Mouse (Mus musculus): ENCODE measurements around the gene Srpk2. TPM values are rescaled to one million over a fixed set of nuclear protein-coding genes. Genes with fewer than 3 reads are reported as not detected.
A peak's percentile ranks its signal among the peaks of the same experiment; 100 is the strongest.
"Not testable (repeated sequence)": the region's sequence is repeated elsewhere in the genome, so short reads cannot be mapped to it uniquely, and the experiment has no call there.

Srpk2 gene
- total RNA-seq, 2 experiments from 2014 or later = 47.2 to 60.2 TPM

GRCm38 (mm10) chr5:23616270-23617103, 67.9 kb downstream of the Srpk2 start:
- ATAC-seq (replicated peaks; ENCODE audit: poor library complexity, severe bottlenecking) = peak; percentile 81

DNA sequence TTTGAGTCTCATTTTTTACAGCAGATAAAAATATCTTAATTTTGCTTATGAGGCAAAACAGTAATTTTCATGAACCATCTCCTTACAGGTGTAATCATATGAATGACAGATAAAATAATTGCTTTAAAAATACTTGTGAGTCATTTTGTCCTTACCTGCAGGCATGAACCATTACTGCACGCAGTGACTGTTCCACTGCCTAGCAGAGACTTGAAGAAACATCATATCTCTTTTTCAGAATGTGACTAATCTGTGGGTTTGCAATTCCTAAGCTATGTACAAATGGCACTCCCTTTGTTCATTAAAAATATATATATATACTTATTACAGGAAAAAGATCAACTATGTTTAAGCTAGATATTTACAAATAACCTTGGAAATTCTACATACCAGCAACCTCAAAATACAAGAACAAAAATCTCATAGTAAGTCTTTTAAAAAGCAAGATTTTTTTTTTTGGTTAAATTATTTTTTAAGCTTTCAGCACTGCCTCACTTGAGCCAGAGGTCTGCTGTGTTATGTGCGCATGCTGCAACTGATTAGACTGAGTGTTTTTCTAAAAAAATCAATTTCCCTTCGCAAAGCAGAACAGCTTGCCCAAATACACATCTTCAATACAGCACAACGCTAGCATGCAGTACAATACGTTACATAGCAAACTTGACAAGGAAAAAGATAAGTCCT, 68.7 kb downstream of the Srpk2 start:
- no peak for ATAC-seq (replicated peaks; ENCODE audit: poor library complexity, severe bottlenecking)

GRCm38 (mm10) chr5:23612856-23613255, 71.6 kb downstream of the Srpk2 start:
- peak; percentile 86 for ATAC-seq (replicated peaks; ENCODE audit: poor library complexity, severe bottlenecking)

DNA sequence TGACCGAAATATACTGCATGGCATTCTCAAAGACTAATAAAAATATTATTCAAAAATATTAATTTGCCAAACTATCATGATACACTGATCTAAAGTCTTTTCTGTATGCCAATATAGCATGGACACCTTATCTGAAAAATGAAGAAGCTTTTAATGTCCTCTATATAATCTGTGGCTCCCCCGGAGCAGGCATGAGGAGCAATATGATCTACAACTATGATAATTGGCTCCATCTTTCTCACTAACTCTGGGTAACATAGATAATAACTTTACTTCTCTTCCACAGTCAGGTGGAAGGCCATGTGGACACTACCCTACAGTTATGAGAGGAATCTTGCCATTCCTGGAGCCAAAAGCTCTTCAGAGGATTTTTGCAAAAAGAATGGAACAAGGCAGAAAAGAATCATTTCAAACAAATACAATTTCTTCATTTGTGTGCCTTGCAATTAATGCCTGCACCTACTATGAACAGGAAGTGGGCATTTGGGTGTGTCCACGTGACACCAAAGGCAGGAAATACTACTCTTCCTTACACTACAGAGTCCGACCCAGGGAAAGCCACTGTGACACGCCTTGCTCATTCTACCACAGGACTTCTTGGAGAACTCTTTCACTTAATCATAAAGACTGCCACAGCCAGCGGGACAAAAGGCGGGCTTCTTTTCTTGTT, 80.2 kb downstream of the Srpk2 start:
- ATAC-seq (replicated peaks; ENCODE audit: poor library complexity, severe bottlenecking) = peak; percentile 90

DNA sequence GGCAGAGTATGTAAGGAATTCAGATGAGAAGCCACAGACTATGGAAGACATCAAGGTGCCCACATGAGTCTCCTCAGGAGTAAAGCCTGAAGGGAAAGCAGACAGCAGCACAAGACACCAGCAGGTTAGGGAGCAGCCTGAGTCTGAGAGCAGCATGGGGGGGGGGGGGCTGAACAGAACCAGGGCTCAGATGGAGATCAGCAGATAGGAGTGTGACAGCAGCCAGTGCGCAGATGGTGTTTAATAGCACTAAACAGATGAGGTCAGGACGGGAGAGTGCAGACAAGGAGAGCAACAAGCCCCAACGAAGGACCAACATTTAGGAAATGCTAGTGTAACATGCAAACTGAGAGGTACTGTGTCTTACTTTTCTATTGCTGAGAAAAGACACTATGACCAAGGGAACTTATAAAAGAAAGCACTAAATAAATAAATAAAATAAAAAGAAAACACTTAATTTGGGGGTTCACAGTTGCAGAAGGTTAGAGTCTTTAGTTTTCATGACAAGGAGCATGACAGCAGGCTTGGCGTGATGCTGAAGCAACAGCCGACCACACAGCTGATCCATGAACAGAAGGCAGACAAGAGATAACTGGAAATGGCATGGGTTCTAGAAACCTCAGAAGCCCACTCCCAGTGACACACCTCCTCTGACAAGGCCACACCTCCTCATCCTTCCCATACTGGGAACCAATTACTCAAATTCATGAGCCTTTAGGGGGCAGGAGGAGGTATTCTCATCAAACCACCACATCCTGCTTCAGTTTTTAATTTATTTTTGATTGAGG, 84.5 kb downstream of the Srpk2 start:
- no peak for ATAC-seq (replicated peaks; ENCODE audit: poor library complexity, severe bottlenecking)

GRCm38 (mm10) chr5:23599171-23599570, 85.2 kb downstream of the Srpk2 start:
- no peak for ATAC-seq (replicated peaks; ENCODE audit: poor library complexity, severe bottlenecking)

DNA sequence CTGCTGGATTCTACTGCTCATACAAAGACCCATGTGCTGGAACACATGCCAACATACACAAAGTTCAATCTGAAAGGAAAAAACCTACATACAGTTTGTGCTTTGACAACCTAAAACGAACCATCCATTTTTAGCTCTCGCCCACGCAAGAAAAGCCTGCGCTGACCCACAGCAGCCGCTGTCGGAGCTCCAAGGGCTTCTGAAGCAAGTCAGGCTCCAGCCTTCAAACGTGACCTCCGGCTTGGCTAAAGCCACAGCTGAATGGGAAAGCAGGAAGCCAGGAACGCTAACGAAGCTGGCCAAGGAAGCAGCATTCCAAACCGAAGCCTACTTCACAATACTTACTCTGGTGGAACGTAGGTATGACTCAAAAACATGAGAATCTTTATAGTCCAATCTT, 85.9 kb downstream of the Srpk2 start:
- ATAC-seq (replicated peaks; ENCODE audit: poor library complexity, severe bottlenecking) = no peak

DNA sequence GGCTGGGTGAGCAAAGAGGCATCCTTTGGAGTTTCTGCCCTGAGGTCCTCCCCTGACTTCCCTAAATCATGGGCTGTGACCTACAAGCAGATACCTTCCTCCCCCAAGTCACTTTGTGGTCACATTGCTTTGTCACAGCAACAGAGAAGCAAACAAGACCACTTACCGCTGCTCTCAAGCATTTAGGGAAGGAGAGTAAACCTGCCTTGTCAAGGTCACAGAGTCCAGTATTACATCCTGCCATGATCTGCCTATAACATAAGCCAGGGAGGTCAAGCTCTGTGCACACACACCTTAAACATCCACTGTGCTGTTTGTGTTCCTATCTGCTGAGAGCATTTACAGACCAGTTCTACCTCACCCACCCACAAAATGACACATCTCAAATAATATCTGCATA, 86.4 kb downstream of the Srpk2 start:
- peak; percentile 99 for ATAC-seq (replicated peaks; ENCODE audit: poor library complexity, severe bottlenecking)

GRCm38 (mm10) chr5:23597260-23597864, 87.1 kb downstream of the Srpk2 start:
- ATAC-seq (replicated peaks; ENCODE audit: poor library complexity, severe bottlenecking) = no peak

- ATAC-seq (replicated peaks; ENCODE audit: poor library complexity, severe bottlenecking) = peak; percentile 59
Measured at GRCm38 (mm10) chr5:23596326-23596965, 88.0 kb downstream of the Srpk2 start.

- not testable (repeated sequence) for ATAC-seq (replicated peaks; ENCODE audit: poor library complexity, severe bottlenecking)
Measured at GRCm38 (mm10) chr5:23590298-23590697, 94.1 kb downstream of the Srpk2 start.

- ATAC-seq (replicated peaks; ENCODE audit: poor library complexity, severe bottlenecking) = no peak
Measured at GRCm38 (mm10) chr5:23587614-23588013, 96.8 kb downstream of the Srpk2 start.

DNA sequence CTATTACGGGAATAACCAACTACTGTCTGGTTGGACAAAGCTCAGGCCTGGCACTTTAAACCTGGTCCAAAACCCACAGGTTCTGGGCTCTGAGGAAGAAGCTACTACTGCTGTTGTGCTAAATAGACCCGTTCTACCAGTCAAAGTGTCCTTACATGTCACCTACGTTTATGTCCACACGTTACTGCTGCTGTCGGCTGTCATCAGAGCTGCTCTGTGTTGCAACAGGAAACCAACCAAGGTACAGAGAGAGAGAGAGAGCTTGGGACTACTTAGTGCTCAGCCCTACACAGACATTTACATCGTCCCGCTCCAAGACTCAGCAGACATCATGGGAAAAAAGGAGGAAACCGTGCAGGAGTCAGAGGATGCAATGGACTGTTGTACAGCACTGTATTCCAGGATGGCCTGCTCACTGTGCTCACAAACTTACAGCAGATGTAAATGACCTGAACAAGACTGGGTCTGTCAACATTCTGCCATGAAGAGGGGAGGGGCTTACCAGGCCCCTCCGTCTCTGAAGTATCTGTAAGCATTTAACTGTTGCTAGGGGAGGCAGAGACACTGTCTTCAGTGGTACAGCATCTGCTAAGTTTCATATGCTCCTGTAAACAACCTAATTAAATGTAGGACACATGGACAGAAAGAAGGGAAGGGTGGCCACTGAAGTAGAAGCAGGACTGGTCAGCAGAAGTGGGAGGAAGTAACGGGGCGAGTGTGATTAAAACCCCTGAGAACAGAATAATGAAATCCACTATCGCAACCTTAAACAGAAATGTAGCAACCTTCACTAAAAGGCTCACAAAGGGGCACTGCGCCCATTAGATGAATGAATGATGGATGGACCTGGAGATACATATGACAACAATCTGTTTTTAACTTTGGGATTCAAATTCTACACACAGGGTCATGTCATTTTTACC, 97.6 kb downstream of the Srpk2 start:
- peak; percentile 97 for ATAC-seq (replicated peaks; ENCODE audit: poor library complexity, severe bottlenecking)

- ATAC-seq (replicated peaks; ENCODE audit: poor library complexity, severe bottlenecking) = no peak
Measured at GRCm38 (mm10) chr5:23581484-23582060, 102.8 kb downstream of the Srpk2 start.

DNA sequence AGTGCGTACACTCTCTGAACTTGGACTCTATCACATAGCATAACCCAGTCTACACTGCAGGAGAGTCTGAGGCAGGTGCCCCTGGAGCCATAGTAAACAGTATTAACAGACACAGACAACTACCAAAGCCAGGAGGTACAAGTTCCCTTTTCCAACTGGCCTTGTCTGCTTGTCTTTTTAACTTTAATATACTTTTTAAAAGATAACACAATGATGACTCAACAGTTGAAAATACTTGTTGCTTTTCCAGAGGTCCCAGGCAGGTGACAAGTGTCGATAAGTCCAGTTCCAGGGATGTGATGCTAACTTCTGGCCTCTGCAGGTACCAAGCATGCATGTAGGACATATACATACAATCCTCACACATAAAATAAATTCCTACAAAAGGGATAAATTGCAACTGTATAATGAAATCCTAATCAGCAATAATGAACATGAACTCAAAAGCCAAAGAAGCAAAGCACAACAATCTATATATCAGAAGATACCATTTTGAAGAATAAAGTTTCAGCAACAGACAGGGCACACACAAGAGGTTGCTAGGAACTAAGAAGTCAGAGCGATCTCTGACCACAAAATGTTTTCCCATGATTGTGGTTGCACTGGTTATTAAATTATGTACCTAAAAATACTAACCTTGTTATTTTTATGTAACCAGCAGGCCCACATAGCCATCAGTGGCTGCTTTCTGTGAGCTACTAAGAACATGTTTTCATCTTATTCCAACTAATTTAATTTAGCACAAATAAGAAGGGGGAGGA, 105.1 kb downstream of the Srpk2 start:
- 0 out of 2 replicates have a peak, but pooled peaks have one; percentile 20 for ATAC-seq (replicated peaks; ENCODE audit: poor library complexity, severe bottlenecking)

- no peak for ATAC-seq (replicated peaks; ENCODE audit: poor library complexity, severe bottlenecking)
Measured at GRCm38 (mm10) chr5:23578322-23578957, 106.0 kb downstream of the Srpk2 start.

- no peak for ATAC-seq (replicated peaks; ENCODE audit: poor library complexity, severe bottlenecking)
Measured at GRCm38 (mm10) chr5:23577847-23578246, 106.6 kb downstream of the Srpk2 start.

All from granulocyte monocyte progenitor cell, adult 5-6 weeks (primary cell).